Mouse (Mus musculus) cerebellum, adult 11-12 months (tissue): Measurements from ENCODE around the gene Fgd5.
"Not testable (repeated sequence)": the region's sequence is repeated elsewhere in the genome, so short reads cannot be mapped to it uniquely, and the experiment has no call there.

ENCODE experiments used
- DNase-seq: peaks from one replicate; pipeline ENCODE4 v3.0.0; 2022

Gene Fgd5

GRCm38 (mm10) chr6:92071121-92071839 is 92.6 kb downstream of the Fgd5 start:
- no peak for DNase-seq

- no peak for DNase-seq
These were observed 102.1 kb downstream of the Fgd5 start for GRCm38 (mm10) chr6:92080730-92081129.

- no peak for DNase-seq
These were observed 104.1 kb downstream of the Fgd5 start for GRCm38 (mm10) chr6:92082756-92083155.

- no peak for DNase-seq
These were observed 106.3 kb downstream of the Fgd5 start for GRCm38 (mm10) chr6:92084932-92085331.

- DNase-seq: not testable (repeated sequence)
These were observed 110.5 kb downstream of the Fgd5 start for GRCm38 (mm10) chr6:92089141-92089540.

- DNase-seq: no peak
These were observed 111.3 kb downstream of the Fgd5 start for GRCm38 (mm10) chr6:92089982-92090381.

- no peak for DNase-seq
These were observed 111.8 kb downstream of the Fgd5 start for GRCm38 (mm10) chr6:92090497-92090896.

- peak; percentile 92 for DNase-seq
These were observed 112.5 kb downstream of the Fgd5 start, which contains the start of gene Nr2c2 for GRCm38 (mm10) chr6:92091130-92091591. TSS of gene Nr2c2 (plus strand) at chr6:92091390.

GRCm38 (mm10) chr6:92091767-92092489 is 113.2 kb downstream of the Fgd5 start:
- peak; percentile 99 for DNase-seq

GRCm38 (mm10) chr6:92092737-92093136 is 114.1 kb downstream of the Fgd5 start:
- DNase-seq: peak; percentile 45

- DNase-seq: no peak
These were observed 115.2 kb downstream of the Fgd5 start for GRCm38 (mm10) chr6:92093869-92094268.

GRCm38 (mm10) chr6:92100679-92101360 is 122.1 kb downstream of the Fgd5 start:
- DNase-seq: no peak

GRCm38 (mm10) chr6:92124547-92124946 is 145.9 kb downstream of the Fgd5 start:
- no peak for DNase-seq
